Mouse (Mus musculus) heart, adult 2 months (tissue): Measurements from ENCODE around the gene Map7d2. TPM values are rescaled to one million over a fixed set of nuclear protein-coding genes. Genes with fewer than 3 reads are reported as not detected.
A peak's percentile ranks its signal among the peaks of the same experiment; 100 is the strongest.

Experiments
- DNase-seq, 2 experiments: peaks; one replicate each; pipeline ENCODE4 v3.0.0; 2021
- H3K27ac ChIP-seq: fragments of 200-600 bp; 2 replicates; pipeline ENCODE4 v1.8.1; 2022
- H3K27me3 ChIP-seq: fragments of 200-500 bp; 2 replicates; pipeline ENCODE4 v1.6.1; 2012; ENCODE audit warnings: mild to moderate bottlenecking, low read length, inconsistent platforms, mixed read lengths; ENCODE audit not compliant: control insufficient read depth, insufficient read depth
- H3K36me3 ChIP-seq: fragments of 200-500 bp; 2 replicates; pipeline ENCODE4 v1.6.1; 2012; ENCODE audit warnings: low read length, inconsistent platforms; ENCODE audit not compliant: control insufficient read depth, insufficient read depth
- H3K4me1 ChIP-seq: fragments of 200-500 bp; 2 replicates; pipeline ENCODE4 v1.6.1; 2011; ENCODE audit warnings: low read length; ENCODE audit not compliant: control insufficient read depth, insufficient read depth
- H3K4me3 ChIP-seq: fragments of 200-600 bp; 2 replicates; pipeline ENCODE4 v1.8.1; 2022
- H3K79me2 ChIP-seq: fragments of 200-500 bp; replicated peaks from 2 replicates; pipeline ENCODE4 v1.6.1; 2012; ENCODE audit warnings: mild to moderate bottlenecking, inconsistent platforms, low read length, moderate library complexity, mixed read lengths; ENCODE audit not compliant: control insufficient read depth, insufficient read depth
- H3K9ac ChIP-seq: fragments of 200-500 bp; 2 replicates; pipeline ENCODE4 v1.6.1; 2012; ENCODE audit warnings: low read depth, mild to moderate bottlenecking, control low read depth, inconsistent platforms, low read length, mixed read lengths
- CTCF ChIP-seq: fragments of 200-600 bp; IDR thresholded peaks from 2 replicates; pipeline ENCODE4 v1.8.1; 2022; ENCODE audit warnings: antibody characterized with exemption, mild to moderate bottlenecking, moderate library complexity
- EP300 ChIP-seq: fragments of 200-500 bp; IDR thresholded peaks from 2 replicates; pipeline ENCODE4 v1.6.1; 2011; ENCODE audit warnings: low read depth, low read length, control low read depth; ENCODE audit not compliant: insufficient read depth
- POLR2A ChIP-seq: fragments of 200-500 bp; IDR thresholded peaks from 2 replicates; pipeline ENCODE4 v1.6.1; 2011; ENCODE audit warnings: mild to moderate bottlenecking, low read depth, low read length, control low read depth; ENCODE audit not compliant: insufficient read depth
- WGBS: fragments of 180-500 bp; shearing (Covaris S2); methylation state at CpG from one replicate; pipeline ENCODE4 v1.1.7; 2018; 5-methylcytosine and 5-hydroxymethylcytosine counted together
- intact Hi-C: fragments of 180-260 bp; cut with DNase I; formaldehyde crosslinking; loops from one replicate; pipeline ENCODE4 v1.15.1; 2025
- polyA plus RNA-seq: library from polyadenylated mRNA; depleted of rRNA; stranded (reverse); fragments of >200 nt; gene quantifications from 2 replicates; pipeline ENCODE4 v1.2.3, GENCODE M21; 2012
- total RNA-seq, 2 experiments: library from RNA; stranded (reverse); gene quantifications; 2 replicates each; pipeline ENCODE4 v1.2.3; 2021

Gene Map7d2
- total and polyA plus RNA-seq, 3 experiments = 0.21 to 0.78 (median 0.61) TPM

- no peaks in the 10 kb centered on the region for H3K36me3 ChIP-seq
- 62% methylated on average over 19 of the region's 19 CpGs for WGBS
- no peak overlapping the region for H3K27ac ChIP-seq
- H3K4me1 ChIP-seq = no peaks in the 10 kb centered on the region
- H3K4me3 ChIP-seq = no peak overlapping the region
- no peaks in the 10 kb centered on the region for H3K27me3 ChIP-seq
- no peak overlapping the region for H3K9ac ChIP-seq
- intact Hi-C loops = no loop called here
- H3K79me2 ChIP-seq = no peaks in the 10 kb centered on the region
- TF ChIP-seq POLR2A (no peak), EP300 (no peak), CTCF (no peak)
- no peak for DNase-seq
Measured at GRCm38 (mm10) chrX:159508331-159509036, 94.1 kb downstream of the Map7d2 start.

DNA sequence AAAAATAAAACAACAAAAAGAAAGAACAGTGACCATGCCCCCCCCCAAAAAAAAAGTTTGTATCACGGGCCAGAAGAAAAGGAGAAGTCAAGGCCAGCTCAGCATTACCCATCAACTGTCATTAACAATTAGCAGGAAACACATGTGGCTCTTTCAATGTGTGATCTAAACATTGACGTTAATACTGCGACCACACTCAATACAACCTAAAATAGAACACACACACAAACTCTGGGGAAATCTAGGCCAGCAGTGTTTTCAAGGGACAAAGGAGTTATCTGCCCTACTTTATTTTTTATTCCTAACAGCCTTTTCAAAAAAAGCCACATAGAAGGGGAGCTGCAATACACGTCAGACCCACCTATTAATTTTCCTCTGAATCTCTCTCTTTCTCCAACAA lies 94.7 kb downstream of the Map7d2 start:
- Histone ChIP-seq H3K9ac (no peak overlapping the region), H3K4me1 (no peaks in the 10 kb centered on the region), H3K36me3 (no peaks in the 10 kb centered on the region), H3K27ac (no peak overlapping the region), H3K27me3 (no peaks in the 10 kb centered on the region), H3K79me2 (no peaks in the 10 kb centered on the region), H3K4me3 (no peak overlapping the region)
- TF ChIP-seq POLR2A = no peak
- no peak for TF ChIP-seq EP300
- no peak for TF ChIP-seq CTCF
- whole genome bisulfite sequencing = 63% methylated on average over 4 of the region's 4 CpGs
- intact Hi-C loops = no loop called here
- no peak for DNase-seq

GRCm38 (mm10) chrX:159509847-159510715 lies 95.7 kb downstream of the Map7d2 start:
- H3K9ac ChIP-seq = no peak overlapping the region
- DNase-seq = no peak
- H3K36me3 ChIP-seq = no peaks in the 10 kb centered on the region
- H3K27ac ChIP-seq = no peak overlapping the region
- no peaks in the 10 kb centered on the region for H3K27me3 ChIP-seq
- H3K4me3 ChIP-seq = no peak overlapping the region
- intact Hi-C loops = no loop called here
- no peaks in the 10 kb centered on the region for H3K4me1 ChIP-seq
- TF ChIP-seq EP300 = no peak
- TF ChIP-seq CTCF = no peak
- no peak for TF ChIP-seq POLR2A
- no peaks in the 10 kb centered on the region for H3K79me2 ChIP-seq
- 76% methylated on average over 19 of the region's 19 CpGs for WGBS

GRCm38 (mm10) chrX:159510716-159511051 lies 96.3 kb downstream of the Map7d2 start:
- Histone ChIP-seq H3K36me3 (no peaks in the 10 kb centered on the region), H3K9ac (no peak overlapping the region), H3K4me3 (no peak overlapping the region), H3K79me2 (no peaks in the 10 kb centered on the region), H3K4me1 (no peaks in the 10 kb centered on the region), H3K27me3 (no peaks in the 10 kb centered on the region), H3K27ac (no peak overlapping the region)
- no peak for TF ChIP-seq EP300
- no peak for TF ChIP-seq CTCF
- no peak for TF ChIP-seq POLR2A
- intact Hi-C loops = no loop called here
- peak in 1 of 2 experiments; percentile 6 for DNase-seq
- WGBS = 63% methylated on average over 9 of the region's 9 CpGs

- H3K27ac ChIP-seq = no peak overlapping the region
- no peaks in the 10 kb centered on the region for H3K27me3 ChIP-seq
- no peaks in the 10 kb centered on the region for H3K4me1 ChIP-seq
- DNase-seq = no peak
- no peak overlapping the region for H3K9ac ChIP-seq
- intact Hi-C loops = no loop called here
- H3K36me3 ChIP-seq = no peaks in the 10 kb centered on the region
- no peak overlapping the region for H3K4me3 ChIP-seq
- no peak for TF ChIP-seq CTCF
- TF ChIP-seq EP300 = no peak
- TF ChIP-seq POLR2A = no peak
- H3K79me2 ChIP-seq = no peaks in the 10 kb centered on the region
- 85% methylated on average over 6 of the region's 6 CpGs for WGBS
Measured at GRCm38 (mm10) chrX:159515599-159515998, 101.2 kb downstream of the Map7d2 start.

GRCm38 (mm10) chrX:159521780-159522179 lies 107.4 kb downstream of the Map7d2 start:
- H3K4me1 ChIP-seq = no peaks in the 10 kb centered on the region
- H3K27ac ChIP-seq = no peak overlapping the region
- WGBS = 59% methylated on average over 3 of the region's 3 CpGs
- no peaks in the 10 kb centered on the region for H3K79me2 ChIP-seq
- no peaks in the 10 kb centered on the region for H3K36me3 ChIP-seq
- DNase-seq = no peak
- H3K9ac ChIP-seq = no peak overlapping the region
- H3K27me3 ChIP-seq = no peaks in the 10 kb centered on the region
- no peak overlapping the region for H3K4me3 ChIP-seq
- intact Hi-C loops = no loop called here
- no peak for TF ChIP-seq POLR2A
- no peak for TF ChIP-seq CTCF
